ENCODE assay signal across 9 mouse cellular contexts in the genomic region with DNA sequence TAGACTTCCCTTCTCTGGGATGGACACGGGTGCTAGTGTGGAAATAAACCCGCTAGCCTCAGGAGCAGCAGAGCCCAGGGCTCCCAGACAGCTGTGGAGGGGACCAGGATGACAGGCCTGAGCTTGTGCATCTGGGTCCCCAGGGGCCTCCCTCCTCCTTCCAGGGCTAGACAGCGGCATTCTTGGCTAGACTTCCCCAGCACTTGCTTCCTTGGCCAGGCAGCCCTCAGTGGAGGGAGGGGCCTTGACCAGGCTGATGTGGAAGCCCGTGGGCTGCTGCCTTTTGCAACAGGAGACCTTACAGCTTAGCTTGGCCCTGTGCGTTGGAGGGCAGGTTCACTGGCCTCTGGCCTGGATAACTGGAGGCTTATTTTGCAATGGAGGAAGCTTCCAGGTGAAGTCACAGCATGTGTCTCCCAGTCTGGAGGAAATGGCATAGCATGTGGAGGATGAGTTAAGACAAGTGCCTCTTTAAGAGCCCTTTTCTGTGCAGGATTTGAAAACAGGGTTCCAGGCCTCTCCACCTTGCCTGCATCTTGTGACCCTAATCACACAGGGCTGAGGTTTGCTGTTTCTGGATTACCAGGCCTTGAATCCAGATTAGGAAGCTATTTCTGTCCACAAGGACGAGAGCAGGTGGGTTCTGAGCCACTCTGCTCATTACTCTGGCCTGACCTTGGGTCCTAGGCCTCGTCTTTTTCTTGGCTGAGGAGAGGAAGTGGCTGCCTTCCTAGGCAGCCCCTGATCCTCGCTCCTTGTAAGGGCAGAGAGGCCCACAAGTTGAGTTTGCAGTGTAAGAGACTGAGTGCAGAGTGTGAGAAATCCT. TPM values are rescaled to one million over a fixed set of nuclear protein-coding genes. Genes with fewer than 3 reads are reported as not detected.
A peak's percentile ranks its signal among the peaks of the same experiment; 100 is the strongest.
DNase-seq lines count a peak whose midpoint lies in the region; ATAC-seq and TF ChIP-seq lines count a peak whose summit lies in the region.
"Had no signal": no experiment of that assay in that cellular context is flagged by ENCODE, and none has a peak within 500 bp of the region (broad histone marks: within the 10 kb centered on the region; RNA-seq: fewer than 3 reads in every experiment).

No protein-coding gene starts in this region.

- WGBS in kidney, adult 2 months: 63% methylated on average over 8 of the region's 8 CpGs
- 50% methylated on average over 8 of the region's 8 CpGs for WGBS in intestine, embryonic 16.5 days
- WGBS in stomach, embryonic 15.5 days: 35% methylated on average over 8 of the region's 8 CpGs

- no peaks in the 10 kb centered on the region for H3K27me3 ChIP-seq in kidney, adult 2 months (replicated peaks; ENCODE audit: control insufficient read depth, insufficient read depth, low read length)
- no peaks in the 10 kb centered on the region for H3K27me3 ChIP-seq in intestine, embryonic 16.5 days (replicated peaks; ENCODE audit: control insufficient read depth, insufficient read depth, low read length)
- no peaks in the 10 kb centered on the region for H3K27me3 ChIP-seq in stomach, embryonic 15.5 days (replicated peaks)

- TF ChIP-seq CTCF in kidney, adult 2 months (conservative IDR thresholded peaks at IDR 0.05; ENCODE audit: insufficient read depth, insufficient read length, low read depth, low read length): no peak
- no peak for TF ChIP-seq CTCF in bone marrow macrophage, adult 2 months (IDR thresholded peaks at IDR 0.05; ENCODE audit: low read depth, low read length)

- TF ChIP-seq POLR2A in kidney, adult 2 months (IDR thresholded peaks at IDR 0.05; ENCODE audit: low read depth, low read length): no peak
- TF ChIP-seq POLR2A in bone marrow macrophage, adult 2 months (IDR thresholded peaks at IDR 0.05; ENCODE audit: borderline replicate concordance, low read depth, low read length): no peak

- H3K9me3 ChIP-seq in intestine, embryonic 16.5 days (ENCODE audit: control insufficient read depth, low read length): no peaks in the 10 kb centered on the region
- no peaks in the 10 kb centered on the region for H3K9me3 ChIP-seq in stomach, embryonic 15.5 days

- no peaks in the 10 kb centered on the region for H3K36me3 ChIP-seq in kidney, adult 2 months (ENCODE audit: control insufficient read depth, insufficient read depth, low read length)
- H3K36me3 ChIP-seq in intestine, embryonic 16.5 days (ENCODE audit: control insufficient read depth, insufficient read depth, low read length): 0 out of 2 replicates have a peak, but pooled peaks cover 3% of the 10 kb centered on the region
- H3K36me3 ChIP-seq in stomach, embryonic 15.5 days: no peaks in the 10 kb centered on the region

- DNase-seq in kidney, adult 2 months: peak; percentile 62
- DNase-seq in kidney, adult 18-20 months: no peak
- peak; percentile 78 for DNase-seq in lung, postnatal 10 days
- no peak for DNase-seq in layer of hippocampus, adult 9-11 months

- H3K4me2 ChIP-seq in intestine, embryonic 16.5 days (ENCODE audit: low read depth, low read length): 0 out of 2 replicates have a peak overlapping the region, but pooled peaks have one; percentile 95
- peak overlapping the region; percentile 89 for H3K4me2 ChIP-seq in stomach, embryonic 15.5 days

- H3K27ac ChIP-seq in kidney, adult 2 months (ENCODE audit: insufficient read depth, low read depth, low read length): no peak overlapping the region
- H3K27ac ChIP-seq in bone marrow macrophage, adult 2 months (ENCODE audit: insufficient read depth, low read depth, low read length): peak overlapping the region; percentile 88
- H3K27ac ChIP-seq in intestine, embryonic 16.5 days (ENCODE audit: low read length): peak overlapping the region; percentile 59
- H3K27ac ChIP-seq in stomach, embryonic 15.5 days: peak overlapping the region; percentile 54

- ATAC-seq in granulocyte monocyte progenitor cell, adult 5-6 weeks (replicated peaks; ENCODE audit: poor library complexity, severe bottlenecking): peak; percentile 24
- ATAC-seq in intestine, embryonic 16.5 days: peak; percentile 8; the same call in 1 of the 2 replicates
- ATAC-seq in stomach, embryonic 15.5 days (ENCODE audit: insufficient read depth, low FRiP score, low read depth): no peak

- no peak overlapping the region for H3K4me3 ChIP-seq in kidney, adult 2 months (ENCODE audit: insufficient read depth, low read depth, low read length)
- H3K4me3 ChIP-seq in bone marrow macrophage, adult 2 months (ENCODE audit: insufficient read depth, low read length): peak overlapping the region; percentile 3; the same call in 1 of the 2 replicates
- H3K4me3 ChIP-seq in intestine, embryonic 16.5 days (ENCODE audit: low read length): peak overlapping the region; percentile 4; the same call in 1 of the 2 replicates
- peak overlapping the region; percentile 82 for H3K4me3 ChIP-seq in stomach, embryonic 15.5 days (replicated peaks)

- 0 out of 2 replicates have a peak overlapping the region, but pooled peaks have one; percentile 27 for H3K9ac ChIP-seq in intestine, embryonic 16.5 days (ENCODE audit: low read depth, low read length)
- H3K9ac ChIP-seq in stomach, embryonic 15.5 days: no peak overlapping the region

- no peaks in the 10 kb centered on the region; the same call in 1 of the 2 replicates for H3K4me1 ChIP-seq in kidney, adult 2 months (ENCODE audit: control insufficient read depth, insufficient read depth, low read length)
- peaks cover 48% of the 10 kb centered on the region for H3K4me1 ChIP-seq in bone marrow macrophage, adult 2 months (ENCODE audit: control insufficient read depth, insufficient read depth, low read length)
- H3K4me1 ChIP-seq in intestine, embryonic 16.5 days (ENCODE audit: control insufficient read depth, insufficient read depth, low read length): peaks cover 47% of the 10 kb centered on the region
- H3K4me1 ChIP-seq in stomach, embryonic 15.5 days: peaks cover 47% of the 10 kb centered on the region

RNA-seq across cellular contexts. Expression of gene Unc119, which starts 1.8 kb away (rescaled TPM):
- polyA plus RNA-seq in kidney, adult 2 months (2012; rRNA removed): 20.3 and 20.8 TPM in 2 replicates
- 35.5 and 38.5 TPM in 2 replicates for polyA plus RNA-seq in bone marrow macrophage, adult 2 months (2012; ENCODE audit: insufficient read depth, insufficient read length, missing spikeins)
- 24.0 and 41.0 TPM in 2 replicates for total RNA-seq in granulocyte monocyte progenitor cell, adult 5-6 weeks (2014; fragmentation: Nextera tagmentation)
- 11.9 and 18.5 TPM in 2 replicates for total RNA-seq in granulocyte monocyte progenitor cell, adult 5-6 weeks (2017)
- polyA plus RNA-seq in intestine, embryonic 16.5 days (2015; fragmentation: Nextera tagmentation; extraction: Ambion mirVana): 29.5 and 29.9 TPM in 2 replicates
- 34.1 and 34.8 TPM in 2 replicates for polyA plus RNA-seq in stomach, embryonic 15.5 days (2015; fragmentation: Nextera tagmentation; extraction: Ambion mirVana)

RNA-seq across cellular contexts. Expression of gene Pigs, which starts 16.9 kb away (rescaled TPM):
- polyA plus RNA-seq in kidney, adult 2 months (2012; rRNA removed): 69.1 and 79.1 TPM in 2 replicates
- polyA plus RNA-seq in bone marrow macrophage, adult 2 months (2012; ENCODE audit: insufficient read depth, insufficient read length, missing spikeins): 80.8 and 85.9 TPM in 2 replicates
- total RNA-seq in granulocyte monocyte progenitor cell, adult 5-6 weeks (2014; fragmentation: Nextera tagmentation): 47.6 and 51.6 TPM in 2 replicates
- 13.7 and 14.9 TPM in 2 replicates for total RNA-seq in granulocyte monocyte progenitor cell, adult 5-6 weeks (2017)
- 92.9 and 93.1 TPM in 2 replicates for polyA plus RNA-seq in intestine, embryonic 16.5 days (2015; fragmentation: Nextera tagmentation; extraction: Ambion mirVana)
- polyA plus RNA-seq in stomach, embryonic 15.5 days (2015; fragmentation: Nextera tagmentation; extraction: Ambion mirVana): 67.8 and 75.7 TPM in 2 replicates

RNA-seq across cellular contexts. Expression of gene Aldoc, which starts 22.3 kb away (rescaled TPM):
- 36.2 and 43.5 TPM in 2 replicates for polyA plus RNA-seq in kidney, adult 2 months (2012; rRNA removed)
- 21.9 and 31.0 TPM in 2 replicates for polyA plus RNA-seq in bone marrow macrophage, adult 2 months (2012; ENCODE audit: insufficient read depth, insufficient read length, missing spikeins)
- total RNA-seq in granulocyte monocyte progenitor cell, adult 5-6 weeks (2014; fragmentation: Nextera tagmentation): 0.69 and 2.8 TPM in 2 replicates
- total RNA-seq in granulocyte monocyte progenitor cell, adult 5-6 weeks (2017): 0.15 TPM in 1 of 2 replicates, not detected in the other
- polyA plus RNA-seq in intestine, embryonic 16.5 days (2015; fragmentation: Nextera tagmentation; extraction: Ambion mirVana): 33.3 and 34.0 TPM in 2 replicates
- polyA plus RNA-seq in stomach, embryonic 15.5 days (2015; fragmentation: Nextera tagmentation; extraction: Ambion mirVana): 24.1 and 24.5 TPM in 2 replicates

RNA-seq across cellular contexts. Expression of gene Foxn1, which starts 41.3 kb away (rescaled TPM):
- 0.03 and 0.05 TPM in 2 replicates for polyA plus RNA-seq in kidney, adult 2 months (2012; rRNA removed)
- polyA plus RNA-seq in bone marrow macrophage, adult 2 months (2012; ENCODE audit: insufficient read depth, insufficient read length, missing spikeins): not detected in 2 replicates
- not detected in 2 replicates for total RNA-seq in granulocyte monocyte progenitor cell, adult 5-6 weeks (2014; fragmentation: Nextera tagmentation)
- not detected in 2 replicates for total RNA-seq in granulocyte monocyte progenitor cell, adult 5-6 weeks (2017)
- polyA plus RNA-seq in intestine, embryonic 16.5 days (2015; fragmentation: Nextera tagmentation; extraction: Ambion mirVana): not detected in 2 replicates
- polyA plus RNA-seq in stomach, embryonic 15.5 days (2015; fragmentation: Nextera tagmentation; extraction: Ambion mirVana): 0.63 and 0.90 TPM in 2 replicates
- total RNA-seq: left cerebral cortex, postnatal 10 days had no signal

RNA-seq across cellular contexts. Expression of gene Spag5, which starts 43.8 kb away (rescaled TPM):
- 13.2 and 15.0 TPM in 2 replicates for polyA plus RNA-seq in kidney, adult 2 months (2012; rRNA removed)
- polyA plus RNA-seq in bone marrow macrophage, adult 2 months (2012; ENCODE audit: insufficient read depth, insufficient read length, missing spikeins): 19.3 and 28.1 TPM in 2 replicates
- total RNA-seq in granulocyte monocyte progenitor cell, adult 5-6 weeks (2014; fragmentation: Nextera tagmentation): 11.9 and 25.4 TPM in 2 replicates
- 50.8 and 57.7 TPM in 2 replicates for total RNA-seq in granulocyte monocyte progenitor cell, adult 5-6 weeks (2017)
- polyA plus RNA-seq in intestine, embryonic 16.5 days (2015; fragmentation: Nextera tagmentation; extraction: Ambion mirVana): 23.4 and 27.3 TPM in 2 replicates
- polyA plus RNA-seq in stomach, embryonic 15.5 days (2015; fragmentation: Nextera tagmentation; extraction: Ambion mirVana): 33.3 and 34.6 TPM in 2 replicates

Comparison
In these comparisons a context has a peak if more than half of its experiments do, and no peak if none do; other contexts are left out.
1. DNase-seq: peak in kidney, adult 2 months (single experiment) and lung, postnatal 10 days (single experiment); none in kidney, adult 18-20 months (single experiment) and layer of hippocampus, adult 9-11 months (single experiment).